Mouse (Mus musculus): ENCODE results near the gene Psmd9. TPM values are rescaled to one million over a fixed set of nuclear protein-coding genes. Genes with fewer than 3 reads are reported as not detected.

Psmd9 gene
- polyA plus RNA-seq, 1 experiment from 2014 or later, result 66.7 TPM

DNA sequence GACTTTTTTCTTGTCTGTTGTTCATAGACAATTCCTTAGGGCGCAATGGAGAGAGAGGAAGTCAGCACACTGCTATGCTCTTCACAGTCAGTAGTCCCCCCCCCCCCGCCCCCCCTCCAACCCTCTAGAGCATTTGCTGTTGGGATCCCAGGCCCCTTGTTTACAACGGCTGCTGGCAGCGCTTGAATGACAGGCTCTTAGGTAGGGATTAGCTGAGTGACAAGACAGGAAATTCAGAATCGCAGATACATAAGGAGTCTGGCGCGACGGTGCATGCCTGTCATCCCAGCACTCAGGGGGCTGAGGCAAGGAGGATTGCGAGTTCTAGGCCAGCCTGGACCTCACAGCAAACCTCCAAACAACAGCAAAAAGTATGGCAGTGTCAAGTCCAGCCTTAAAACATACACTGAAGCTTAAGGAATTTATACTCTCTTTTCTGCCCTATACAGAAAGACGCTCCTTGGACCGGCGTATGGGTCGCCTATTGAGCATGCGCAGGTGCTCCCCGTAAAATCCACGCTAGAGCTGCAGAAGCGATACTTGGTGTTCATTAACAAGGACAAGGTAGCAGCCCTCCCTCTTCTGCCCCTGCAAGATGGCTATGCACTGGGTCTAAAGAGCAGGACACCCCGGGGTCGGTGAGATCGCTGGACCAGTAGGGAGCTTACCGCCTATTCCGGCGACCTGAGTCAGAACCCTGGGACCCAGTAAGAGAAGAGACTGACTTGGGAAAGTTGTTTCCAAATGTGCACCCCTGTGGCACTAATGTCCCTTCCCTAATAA, 128.0 kb downstream of the Psmd9 start:
- H3K4me2 ChIP-seq, result no peak overlapping the region
- 47% methylated on average over 23 of the region's 23 CpGs for WGBS (ENCODE audit: insufficient replicate concordance)

GRCm38 (mm10) chr5:123297830-123298229, 128.6 kb downstream of the Psmd9 start:
- H3K4me2 ChIP-seq, result no peak overlapping the region
- H3K4me3 ChIP-seq (ENCODE audit: low read depth, low read length), result no peak overlapping the region
- H3K9me3 ChIP-seq (replicated peaks; ENCODE audit: control insufficient read depth, low read length), result no peaks in the 10 kb centered on the region
- H3K27ac ChIP-seq (ENCODE audit: low read depth, low read length), result no peak overlapping the region
- H3K9ac ChIP-seq (ENCODE audit: low read depth, low read length), result no peak overlapping the region
- H3K36me3 ChIP-seq (ENCODE audit: control insufficient read depth, insufficient read depth, low read length), result no peaks in the 10 kb centered on the region
- peaks cover 12% of the 10 kb centered on the region; the same call in 1 of the 2 replicates for H3K4me1 ChIP-seq (ENCODE audit: control insufficient read depth, insufficient read depth, low read length)
- peaks cover 7% of the 10 kb centered on the region for H3K27me3 ChIP-seq (ENCODE audit: control insufficient read depth, insufficient read depth, low read length)
- WGBS (ENCODE audit: insufficient replicate concordance), result 76% methylated on average over 7 of the region's 7 CpGs
- no peak for ATAC-seq (replicated peaks; ENCODE audit: insufficient number of reproducible peaks, low FRiP score, low TSS enrichment)

More for the DNA sequence above, 128.0 kb downstream of the Psmd9 start:
- Histone ChIP-seq H3K27me3 (ENCODE audit: control insufficient read depth, insufficient read depth, low read length) (peaks cover 7% of the 10 kb centered on the region), H3K4me1 (ENCODE audit: control insufficient read depth, insufficient read depth, low read length) (peaks cover 12% of the 10 kb centered on the region; the same call in 1 of the 2 replicates), H3K9me3 (replicated peaks; ENCODE audit: control insufficient read depth, low read length) (no peaks in the 10 kb centered on the region), H3K27ac (ENCODE audit: low read depth, low read length) (no peak overlapping the region), H3K36me3 (ENCODE audit: control insufficient read depth, insufficient read depth, low read length) (no peaks in the 10 kb centered on the region), H3K9ac (ENCODE audit: low read depth, low read length) (no peak overlapping the region), H3K4me3 (ENCODE audit: low read depth, low read length) (no peak overlapping the region)
- ATAC-seq (replicated peaks; ENCODE audit: insufficient number of reproducible peaks, low FRiP score, low TSS enrichment), result no peak

DNA sequence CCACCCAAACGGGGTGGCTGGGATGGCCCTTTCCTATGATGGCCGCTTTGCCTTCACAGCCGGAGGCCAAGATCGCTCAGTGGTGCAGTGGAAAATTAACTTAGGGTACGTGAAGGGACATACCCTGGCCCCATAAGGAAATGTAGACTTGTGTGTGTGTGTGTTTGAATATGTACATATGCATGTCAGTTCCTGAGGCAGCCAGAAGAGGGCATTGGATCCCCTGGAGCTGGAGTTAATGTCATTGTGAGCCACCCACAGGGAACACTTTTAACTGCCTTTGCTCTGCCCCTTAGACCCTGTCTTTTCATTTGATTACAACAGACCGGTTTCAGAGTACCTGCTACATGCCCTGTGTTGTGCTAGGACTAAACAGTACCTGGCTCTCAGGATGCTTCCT, 129.3 kb downstream of the Psmd9 start:
- 91% methylated on average over 6 of the region's 6 CpGs for WGBS (ENCODE audit: insufficient replicate concordance)
- Histone ChIP-seq H3K27me3 (ENCODE audit: control insufficient read depth, insufficient read depth, low read length) (peaks cover 7% of the 10 kb centered on the region), H3K27ac (ENCODE audit: low read depth, low read length) (no peak overlapping the region), H3K4me2 (no peak overlapping the region), H3K9me3 (replicated peaks; ENCODE audit: control insufficient read depth, low read length) (no peaks in the 10 kb centered on the region), H3K4me1 (ENCODE audit: control insufficient read depth, insufficient read depth, low read length) (peaks cover 12% of the 10 kb centered on the region; the same call in 1 of the 2 replicates), H3K9ac (ENCODE audit: low read depth, low read length) (no peak overlapping the region), H3K4me3 (ENCODE audit: low read depth, low read length) (no peak overlapping the region), H3K36me3 (ENCODE audit: control insufficient read depth, insufficient read depth, low read length) (no peaks in the 10 kb centered on the region)
- ATAC-seq (replicated peaks; ENCODE audit: insufficient number of reproducible peaks, low FRiP score, low TSS enrichment), result no peak

Other genes with a start within 250 kb of the Psmd9 start
- gene Kdm2b, start 179.6 kb upstream of the Psmd9 start, polyA plus RNA-seq (2014; fragmentation: Nextera tagmentation; extraction: Ambion mirVana), result 26.5 and 28.8 TPM in 2 replicates
- gene Orai1, start 154.3 kb upstream of the Psmd9 start, polyA plus RNA-seq (2014; fragmentation: Nextera tagmentation; extraction: Ambion mirVana), result 12.5 and 15.1 TPM in 2 replicates
- gene Morn3, start 122.4 kb upstream of the Psmd9 start, polyA plus RNA-seq (2014; fragmentation: Nextera tagmentation; extraction: Ambion mirVana), result 0.69 TPM in 1 of 2 replicates, not detected in the other
- gene Tmem120b, start 101.0 kb upstream of the Psmd9 start, polyA plus RNA-seq (2014; fragmentation: Nextera tagmentation; extraction: Ambion mirVana), result 9.6 and 11.4 TPM in 2 replicates
- 1.4 and 1.7 TPM in 2 replicates for gene Rhof, start 36.7 kb upstream of the Psmd9 start, polyA plus RNA-seq (2014; fragmentation: Nextera tagmentation; extraction: Ambion mirVana)
- 6.4 and 8.0 TPM in 2 replicates for gene Setd1b, start 27.2 kb upstream of the Psmd9 start, polyA plus RNA-seq (2014; fragmentation: Nextera tagmentation; extraction: Ambion mirVana)
- not detected in 2 replicates for gene Hpd, start 13.3 kb downstream of the Psmd9 start, polyA plus RNA-seq (2014; fragmentation: Nextera tagmentation; extraction: Ambion mirVana)
- 0.32 and 0.64 TPM in 2 replicates for gene Wdr66, start 82.7 kb downstream of the Psmd9 start, polyA plus RNA-seq (2014; fragmentation: Nextera tagmentation; extraction: Ambion mirVana)
- gene Bcl7a, start 174.4 kb downstream of the Psmd9 start, polyA plus RNA-seq (2014; fragmentation: Nextera tagmentation; extraction: Ambion mirVana), result 15.2 and 16.2 TPM in 2 replicates
- gene Mlxip, start 225.4 kb downstream of the Psmd9 start, polyA plus RNA-seq (2014; fragmentation: Nextera tagmentation; extraction: Ambion mirVana), result 12.0 and 15.2 TPM in 2 replicates

Measured in heart, embryonic 11.5 days (tissue).